Mouse (Mus musculus) neural tube, embryonic 11.5 days (tissue): ENCODE results near the gene Ttc28. TPM values are rescaled to one million over a fixed set of nuclear protein-coding genes. Genes with fewer than 3 reads are reported as not detected.

ENCODE experiments used
- ATAC-seq: fragments of 200-750 bp; cut with Nextera tagmentation; 2 replicates; pipeline ENCODE4 v1.8.0; 2017; ENCODE audit warnings: moderate number of reproducible peaks, mild to moderate bottlenecking, moderate TSS enrichment, moderate library complexity; ENCODE audit not compliant: insufficient read depth, low FRiP score, low TSS enrichment
- DNase-seq: peaks from one replicate; pipeline ENCODE4 v3.0.0-alpha.2; 2015; ENCODE audit warnings: low spot score
- H3K27ac ChIP-seq: fragments of 300-500 bp; sonication (generic); 2 replicates; pipeline ENCODE4 v1.5.1; 2014; ENCODE audit warnings: low read depth, mild to moderate bottlenecking, low read length
- H3K27me3 ChIP-seq: fragments of 300-500 bp; sonication (generic); 2 replicates; pipeline ENCODE4 v1.6.1; 2014; ENCODE audit warnings: mild to moderate bottlenecking, low read length, mixed read lengths; ENCODE audit not compliant: control insufficient read depth, insufficient read depth
- H3K36me3 ChIP-seq: fragments of 300-500 bp; sonication (generic); 2 replicates; pipeline ENCODE4 v1.6.1; 2014; ENCODE audit warnings: mild to moderate bottlenecking, low read length, moderate library complexity, mixed read lengths; ENCODE audit not compliant: control insufficient read depth, insufficient read depth
- H3K4me1 ChIP-seq: fragments of 300-500 bp; sonication (generic); 2 replicates; pipeline ENCODE4 v1.6.1; 2014; ENCODE audit warnings: low read length, mixed read lengths; ENCODE audit not compliant: control insufficient read depth, insufficient read depth
- H3K4me2 ChIP-seq: fragments of 300-500 bp; sonication (generic); 2 replicates; pipeline ENCODE4 v1.6.1; 2014; ENCODE audit warnings: low read depth, mild to moderate bottlenecking, moderate library complexity
- H3K4me3 ChIP-seq: fragments of 300-500 bp; sonication (generic); 2 replicates; pipeline ENCODE4 v1.5.1; 2014; ENCODE audit warnings: low read depth, low read length
- H3K9ac ChIP-seq: fragments of 300-500 bp; sonication (generic); 2 replicates; pipeline ENCODE4 v1.6.1; 2014; ENCODE audit warnings: mild to moderate bottlenecking, low read length
- H3K9me3 ChIP-seq: fragments of 300-500 bp; sonication (generic); 2 replicates; pipeline ENCODE4 v1.6.1; 2016; ENCODE audit warnings: low read length; ENCODE audit not compliant: control insufficient read depth
- WGBS: fragments of 180-500 bp; shearing (Covaris S2); extraction: QIAGEN DNeasy Blood & Tissue Kit; methylation state at CpG from one replicate; pipeline ENCODE4 v1.1.7; 2014; 5-methylcytosine and 5-hydroxymethylcytosine counted together
- polyA plus RNA-seq: library from polyadenylated mRNA; unstranded; fragments of >200 nt; fragmentation: Nextera tagmentation; extraction: Ambion mirVana; gene quantifications from 2 replicates; pipeline ENCODE4 v1.2.1, GENCODE M21; 2014

Ttc28 gene
- polyA plus RNA-seq, 1 experiment from 2014 or later, result 16.1 TPM

GRCm38 (mm10) chr5:111115519-111116350 is 236.1 kb downstream of the Ttc28 start:
- no peaks in the 10 kb centered on the region for H3K27me3 ChIP-seq
- H3K4me1 ChIP-seq, result 0 out of 2 replicates have a peak, but pooled peaks cover 8% of the 10 kb centered on the region
- WGBS, result 64% methylated on average over 15 of the region's 15 CpGs
- H3K4me2 ChIP-seq, result no peak overlapping the region
- no peaks in the 10 kb centered on the region for H3K9me3 ChIP-seq
- no peak overlapping the region for H3K9ac ChIP-seq
- H3K4me3 ChIP-seq, result no peak overlapping the region
- H3K36me3 ChIP-seq, result no peaks in the 10 kb centered on the region
- no peak overlapping the region for H3K27ac ChIP-seq
- DNase-seq (peak; percentile 46), ATAC-seq (no peak)

DNA sequence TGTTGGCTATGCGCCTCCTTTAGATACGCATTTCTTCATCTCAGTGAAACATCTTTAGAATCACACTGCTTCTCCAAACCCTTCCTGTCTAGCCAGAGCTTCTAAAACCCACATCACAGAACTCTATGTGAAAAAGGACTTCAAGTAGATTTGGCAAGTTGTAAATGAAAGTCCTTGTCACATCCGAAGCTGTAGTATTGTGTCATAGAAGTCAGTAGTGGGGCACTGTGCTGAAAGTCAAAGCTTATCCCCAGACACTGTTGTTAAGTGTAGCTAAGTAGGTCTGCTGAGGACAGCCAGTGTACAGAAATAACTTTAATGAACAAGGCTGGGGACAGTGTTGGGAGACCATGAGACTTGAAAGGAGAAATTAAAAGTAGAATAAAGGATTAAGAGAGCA is 240.2 kb downstream of the Ttc28 start:
- Histone ChIP-seq H3K36me3 (no peaks in the 10 kb centered on the region), H3K4me1 (peaks cover 14% of the 10 kb centered on the region), H3K9me3 (no peaks in the 10 kb centered on the region), H3K27ac (no peak overlapping the region), H3K4me3 (no peak overlapping the region), H3K9ac (no peak overlapping the region), H3K4me2 (no peak overlapping the region), H3K27me3 (no peaks in the 10 kb centered on the region)
- no peak for ATAC-seq
- no peak for DNase-seq
- 88% methylated on average over 3 of the region's 3 CpGs for WGBS

- H3K27me3 ChIP-seq, result no peaks in the 10 kb centered on the region
- 75% methylated on average over 7 of the region's 7 CpGs for WGBS
- peaks cover 13% of the 10 kb centered on the region for H3K4me1 ChIP-seq
- no peak overlapping the region for H3K9ac ChIP-seq
- no peaks in the 10 kb centered on the region for H3K9me3 ChIP-seq
- no peak overlapping the region for H3K27ac ChIP-seq
- no peak for ATAC-seq
- no peaks in the 10 kb centered on the region for H3K36me3 ChIP-seq
- no peak overlapping the region for H3K4me3 ChIP-seq
- DNase-seq, result no peak
- H3K4me2 ChIP-seq, result no peak overlapping the region
These were observed 240.7 kb downstream of the Ttc28 start for GRCm38 (mm10) chr5:111120298-111120697.

DNA sequence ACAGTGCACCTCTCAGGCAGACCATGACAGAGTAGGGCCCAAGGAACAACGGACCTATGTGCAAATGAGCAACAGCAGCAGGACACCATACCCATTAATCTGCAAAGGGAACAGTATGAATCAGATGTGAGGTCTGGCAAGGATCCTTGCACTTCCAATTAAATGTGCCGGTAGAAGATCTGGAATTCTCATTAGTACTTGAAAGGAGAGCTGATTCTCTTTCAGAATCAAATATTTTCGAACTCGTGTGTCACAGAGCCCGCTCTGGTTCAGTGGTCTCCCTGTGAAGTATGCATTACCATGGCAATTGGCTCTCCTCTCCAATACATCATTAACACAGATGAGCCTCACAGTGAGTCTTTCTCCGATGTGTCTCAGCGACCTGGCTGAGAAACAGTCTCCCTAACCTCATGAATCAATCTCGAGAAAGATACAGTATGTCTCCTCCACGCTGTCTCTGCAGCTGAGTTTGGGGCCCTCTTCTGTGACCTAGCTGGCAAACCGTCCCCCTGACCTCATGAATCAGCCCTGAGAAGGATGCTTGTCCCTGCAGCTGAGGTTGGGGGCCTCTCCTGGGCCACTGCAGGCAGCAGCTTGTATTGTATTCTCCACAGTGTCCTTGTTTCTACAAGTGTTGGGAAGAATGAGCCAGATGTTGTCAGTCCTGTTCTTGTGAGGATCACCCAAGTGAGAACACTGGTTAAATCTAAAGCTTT is 241.3 kb downstream of the Ttc28 start:
- Histone ChIP-seq H3K36me3 (no peaks in the 10 kb centered on the region), H3K9ac (no peak overlapping the region), H3K4me3 (no peak overlapping the region), H3K4me1 (peaks cover 8% of the 10 kb centered on the region), H3K27me3 (no peaks in the 10 kb centered on the region), H3K27ac (no peak overlapping the region), H3K9me3 (no peaks in the 10 kb centered on the region), H3K4me2 (no peak overlapping the region)
- DNase-seq (peak; percentile 44), ATAC-seq (no peak)
- WGBS, result 39% methylated on average over 10 of the region's 10 CpGs

DNA sequence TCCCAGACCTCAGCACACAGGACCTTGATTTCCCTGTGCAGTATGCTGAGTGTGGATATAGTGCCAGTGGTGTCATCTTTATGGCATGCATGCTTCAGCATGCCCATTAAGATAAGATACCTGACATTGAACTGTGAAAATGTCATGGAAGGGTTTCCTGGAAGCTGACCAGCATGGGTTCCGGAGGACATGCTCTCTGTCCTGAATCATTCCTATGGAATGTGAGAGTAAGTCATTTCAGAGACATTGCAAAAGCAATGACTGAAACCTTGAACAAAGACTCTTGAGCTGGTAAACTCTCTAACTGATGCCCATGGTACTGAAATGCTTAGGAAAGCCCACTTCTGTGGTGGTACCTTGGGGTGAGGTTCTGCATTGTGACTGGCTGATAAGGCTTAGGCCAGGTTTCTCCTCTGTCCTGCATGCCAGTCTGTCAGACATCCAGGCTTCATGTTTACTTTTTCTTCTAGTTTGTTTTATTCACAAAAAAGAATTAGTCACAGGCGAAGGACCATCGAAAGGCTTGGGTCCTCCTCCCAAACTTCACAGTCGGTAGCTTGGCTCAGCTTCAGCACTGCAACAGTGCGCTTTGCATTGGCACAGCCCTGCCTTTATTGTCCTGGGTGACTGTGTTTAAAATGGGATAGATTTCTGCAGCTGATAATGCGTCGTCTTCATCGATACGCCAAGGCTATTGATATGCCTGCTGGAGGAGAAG is 242.9 kb downstream of the Ttc28 start:
- Histone ChIP-seq H3K4me3 (no peak overlapping the region), H3K36me3 (no peaks in the 10 kb centered on the region), H3K9ac (no peak overlapping the region), H3K27ac (no peak overlapping the region), H3K9me3 (no peaks in the 10 kb centered on the region), H3K27me3 (no peaks in the 10 kb centered on the region), H3K4me1 (peaks cover 8% of the 10 kb centered on the region), H3K4me2 (no peak overlapping the region)
- DNase-seq, result no peak
- ATAC-seq, result no peak
- 75% methylated on average over 9 of the region's 9 CpGs for WGBS

DNA sequence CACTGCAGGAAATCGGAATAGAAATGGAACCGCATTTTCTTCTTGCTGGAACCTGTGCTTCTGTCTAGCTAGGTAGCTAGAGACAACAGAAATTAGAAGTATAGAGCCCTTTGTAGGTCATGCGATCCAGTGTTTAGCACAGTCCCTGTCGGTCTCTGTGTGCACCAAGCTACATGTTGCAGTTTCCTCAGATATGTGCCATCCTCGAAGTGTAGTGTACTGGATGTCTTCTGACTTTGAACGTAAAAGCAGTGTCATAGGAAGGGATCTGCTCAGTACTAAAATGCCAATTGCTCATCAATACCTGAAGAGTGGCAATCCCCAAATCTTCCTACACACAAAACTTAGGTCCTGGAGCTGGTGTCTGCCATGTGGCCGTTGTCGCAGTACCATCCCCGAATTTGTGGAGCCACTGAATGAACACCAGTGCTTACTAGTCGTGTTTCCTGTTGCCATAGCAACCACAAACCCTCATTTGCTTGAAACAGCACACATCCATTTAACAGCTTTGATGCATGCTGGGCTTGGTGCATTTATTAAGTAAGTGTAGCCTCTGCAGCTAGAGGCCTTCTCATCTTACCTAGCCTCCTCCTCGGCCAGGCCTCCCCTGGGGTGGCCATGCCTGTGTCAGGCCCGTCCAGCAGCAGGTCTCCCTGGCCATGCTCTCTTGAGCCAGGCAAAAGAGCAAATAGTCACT is 243.6 kb downstream of the Ttc28 start:
- Histone ChIP-seq H3K36me3 (no peaks in the 10 kb centered on the region), H3K4me3 (no peak overlapping the region), H3K9ac (no peak overlapping the region), H3K27me3 (no peaks in the 10 kb centered on the region), H3K9me3 (no peaks in the 10 kb centered on the region), H3K4me2 (no peak overlapping the region), H3K4me1 (peaks cover 8% of the 10 kb centered on the region), H3K27ac (no peak overlapping the region)
- 47% methylated on average over 12 of the region's 12 CpGs for WGBS
- ATAC-seq (no peak), DNase-seq (no peak)

GRCm38 (mm10) chr5:111124620-111125200 is 245.1 kb downstream of the Ttc28 start:
- Histone ChIP-seq H3K27me3 (no peaks in the 10 kb centered on the region), H3K4me2 (no peak overlapping the region), H3K9ac (no peak overlapping the region), H3K4me3 (no peak overlapping the region), H3K4me1 (peaks cover 8% of the 10 kb centered on the region), H3K27ac (no peak overlapping the region), H3K9me3 (no peaks in the 10 kb centered on the region), H3K36me3 (no peaks in the 10 kb centered on the region)
- 89% methylated on average over 7 of the region's 7 CpGs for WGBS
- ATAC-seq (no peak), DNase-seq (no peak)

GRCm38 (mm10) chr5:111125746-111126145 is 246.1 kb downstream of the Ttc28 start:
- H3K4me1 ChIP-seq, result peaks cover 8% of the 10 kb centered on the region
- ATAC-seq, result no peak
- no peak overlapping the region for H3K4me3 ChIP-seq
- H3K36me3 ChIP-seq, result no peaks in the 10 kb centered on the region
- H3K9me3 ChIP-seq, result no peaks in the 10 kb centered on the region
- H3K27me3 ChIP-seq, result no peaks in the 10 kb centered on the region
- 85% methylated on average over 12 of the region's 12 CpGs for WGBS
- H3K27ac ChIP-seq, result no peak overlapping the region
- no peak for DNase-seq
- H3K4me2 ChIP-seq, result no peak overlapping the region
- H3K9ac ChIP-seq, result no peak overlapping the region
